ENCODE assay signal across 8 mouse cellular contexts in genomic region chr13:106947583-106947982, GRCm38 (mm10). TPM values are rescaled to one million over a fixed set of nuclear protein-coding genes. Genes with fewer than 3 reads are reported as not detected.
DNase-seq lines count a peak whose midpoint lies in the region; ATAC-seq and TF ChIP-seq lines count a peak whose summit lies in the region.

No protein-coding gene starts in this region.

- no peak for TF ChIP-seq POLR2A in bone marrow macrophage, adult 2 months (IDR thresholded peaks at IDR 0.05; ENCODE audit: borderline replicate concordance, low read depth, low read length)

- DNase-seq in kidney, adult 9 months, result peak; percentile 6
- DNase-seq in kidney, adult 18-20 months, result no peak
- no peak for DNase-seq in hindbrain, embryonic 14.5 days (ENCODE audit: low spot score)
- DNase-seq in midbrain, embryonic 14.5 days, result no peak
- no peak for DNase-seq in embryo, embryonic 10 days (ENCODE audit: low spot score)
- no peak for DNase-seq in thymus, postnatal 36 days
- no peak for DNase-seq in c-Kit-positive CD71-positive TER-119-positive erythroid progenitor cells, embryonic 14.5 days (ENCODE audit: low spot score)

- H3K4me2 ChIP-seq in hindbrain, embryonic 14.5 days (replicated peaks), result peak overlapping the region; percentile 77
- peak overlapping the region; percentile 69 for H3K4me2 ChIP-seq in midbrain, embryonic 14.5 days (ENCODE audit: low read length)

- H3K36me3 ChIP-seq in hindbrain, embryonic 14.5 days (replicated peaks; ENCODE audit: control insufficient read depth, insufficient read depth), result peaks cover 34% of the 10 kb centered on the region
- peaks cover 29% of the 10 kb centered on the region for H3K36me3 ChIP-seq in midbrain, embryonic 14.5 days (ENCODE audit: control insufficient read depth, insufficient read depth, low read length)

- H3K9me3 ChIP-seq in hindbrain, embryonic 14.5 days (ENCODE audit: control insufficient read depth, low read length), result no peaks in the 10 kb centered on the region
- no peaks in the 10 kb centered on the region for H3K9me3 ChIP-seq in midbrain, embryonic 14.5 days (ENCODE audit: control insufficient read depth, low read length)

- H3K4me3 ChIP-seq in bone marrow macrophage, adult 2 months (ENCODE audit: insufficient read depth, low read length), result peak overlapping the region; percentile 74
- H3K4me3 ChIP-seq in hindbrain, embryonic 14.5 days (replicated peaks; ENCODE audit: low read length), result peak overlapping the region; percentile 82
- H3K4me3 ChIP-seq in midbrain, embryonic 14.5 days (replicated peaks; ENCODE audit: low read depth, low read length), result peak overlapping the region; percentile 71

- 6% methylated on average over 6 of the region's 6 CpGs for WGBS in hindbrain, embryonic 14.5 days
- 7% methylated on average over 6 of the region's 6 CpGs for WGBS in midbrain, embryonic 14.5 days

- H3K4me1 ChIP-seq in bone marrow macrophage, adult 2 months (ENCODE audit: control insufficient read depth, insufficient read depth, low read length), result peaks cover 10% of the 10 kb centered on the region
- H3K4me1 ChIP-seq in hindbrain, embryonic 14.5 days (replicated peaks; ENCODE audit: control insufficient read depth, insufficient read depth, low read length), result peaks cover 11% of the 10 kb centered on the region
- H3K4me1 ChIP-seq in midbrain, embryonic 14.5 days (ENCODE audit: control insufficient read depth, insufficient read depth, low read length), result peaks cover 6% of the 10 kb centered on the region

- no peak for ATAC-seq in hindbrain, embryonic 14.5 days (ENCODE audit: low FRiP score)
- ATAC-seq in midbrain, embryonic 14.5 days (ENCODE audit: low FRiP score, low TSS enrichment), result no peak

- no peak overlapping the region for H3K27ac ChIP-seq in bone marrow macrophage, adult 2 months (ENCODE audit: insufficient read depth, low read depth, low read length)
- no peak overlapping the region for H3K27ac ChIP-seq in hindbrain, embryonic 14.5 days
- no peak overlapping the region for H3K27ac ChIP-seq in midbrain, embryonic 14.5 days (replicated peaks; ENCODE audit: low read depth, low read length)

- TF ChIP-seq CTCF in bone marrow macrophage, adult 2 months (IDR thresholded peaks at IDR 0.05; ENCODE audit: low read depth, low read length), result no peak

- peak overlapping the region; percentile 82 for H3K9ac ChIP-seq in hindbrain, embryonic 14.5 days
- peak overlapping the region; percentile 80; the same call in 1 of the 2 replicates for H3K9ac ChIP-seq in midbrain, embryonic 14.5 days (replicated peaks; ENCODE audit: low read length)

- no peaks in the 10 kb centered on the region for H3K27me3 ChIP-seq in hindbrain, embryonic 14.5 days (ENCODE audit: control insufficient read depth, insufficient read depth, low read length)
- H3K27me3 ChIP-seq in midbrain, embryonic 14.5 days (ENCODE audit: control insufficient read depth, insufficient read depth, low read length), result no peaks in the 10 kb centered on the region

RNA-seq across cellular contexts. Expression of gene Dimt1, which starts 0.7 kb away (rescaled TPM):
- polyA plus RNA-seq in bone marrow macrophage, adult 2 months (2012; ENCODE audit: insufficient read depth, insufficient read length, missing spikeins), result 9.3 and 9.4 TPM in 2 replicates
- 42.4 and 42.6 TPM in 2 replicates for polyA plus RNA-seq in hindbrain, embryonic 14.5 days (2014; fragmentation: Nextera tagmentation; extraction: Ambion mirVana)
- polyA plus RNA-seq in midbrain, embryonic 14.5 days (2014; fragmentation: Nextera tagmentation; extraction: Ambion mirVana), result 43.2 and 44.7 TPM in 2 replicates

RNA-seq across cellular contexts. Expression of gene Ipo11, which starts 10.8 kb away (rescaled TPM):
- polyA plus RNA-seq in bone marrow macrophage, adult 2 months (2012; ENCODE audit: insufficient read depth, insufficient read length, missing spikeins), result 24.3 and 25.3 TPM in 2 replicates
- 45.0 and 46.2 TPM in 2 replicates for polyA plus RNA-seq in hindbrain, embryonic 14.5 days (2014; fragmentation: Nextera tagmentation; extraction: Ambion mirVana)
- 36.1 and 45.6 TPM in 2 replicates for polyA plus RNA-seq in midbrain, embryonic 14.5 days (2014; fragmentation: Nextera tagmentation; extraction: Ambion mirVana)
